Mouse (Mus musculus) liver, embryonic 14.5 days (tissue): ENCODE results near the gene Sec23a. TPM values are rescaled to one million over a fixed set of nuclear protein-coding genes. Genes with fewer than 3 reads are reported as not detected.

Source experiments
- ATAC-seq: fragments of 200-750 bp; cut with Nextera tagmentation; 2 replicates; pipeline ENCODE4 v1.8.0; 2017; ENCODE audit warnings: moderate number of reproducible peaks, mild to moderate bottlenecking, moderate library complexity; ENCODE audit not compliant: insufficient read depth
- DNase-seq, 3 experiments: peaks; one replicate each; pipeline ENCODE4 v3.0.0-alpha.2; 2012 to 2013; ENCODE audit warnings: low read depth in 3 of 3, low spot score in 3 of 3
- H3K27ac ChIP-seq: fragments of 300-500 bp; sonication (generic); 2 replicates; pipeline ENCODE4 v1.5.1; 2014; ENCODE audit warnings: moderate library complexity, mild to moderate bottlenecking, control low read depth, inconsistent platforms
- H3K27me3 ChIP-seq: fragments of 300-500 bp; sonication (generic); 2 replicates; pipeline ENCODE4 v1.6.1; 2014; ENCODE audit warnings: mild to moderate bottlenecking, low read length, moderate library complexity; ENCODE audit not compliant: control insufficient read depth, insufficient read depth
- H3K36me3 ChIP-seq: fragments of 300-500 bp; sonication (generic); replicated peaks from 2 replicates; pipeline ENCODE4 v1.6.1; 2014; ENCODE audit warnings: low read depth; ENCODE audit not compliant: control insufficient read depth, insufficient read depth
- H3K4me1 ChIP-seq, 2 experiments: fragments of 200-500 bp in 1 of 2; fragments of 300-500 bp in 1 of 2; sonication (generic) in 1 of 2; replicated peaks; 2 replicates each; pipeline ENCODE4 v1.6.1; 2012 to 2014; ENCODE audit warnings: antibody characterized with exemption in 1 of 2, inconsistent platforms in 1 of 2, low read length in 1 of 2; ENCODE audit not compliant: control insufficient read depth in 2 of 2, insufficient read depth in 2 of 2
- H3K4me2 ChIP-seq: fragments of 300-500 bp; sonication (generic); 2 replicates; pipeline ENCODE4 v1.6.1; 2014; ENCODE audit warnings: low read depth, mild to moderate bottlenecking, control low read depth, moderate library complexity
- H3K4me3 ChIP-seq, 2 experiments: fragments of 200-500 bp in 1 of 2; fragments of 300-500 bp in 1 of 2; sonication (generic) in 1 of 2; 2 replicates each; pipeline ENCODE4 v1.5.1; 2012 to 2014; ENCODE audit warnings: low read depth in 2 of 2, low read length in 2 of 2, mild to moderate bottlenecking in 2 of 2, control low read depth in 1 of 2, inconsistent platforms in 1 of 2, moderate library complexity in 1 of 2; ENCODE audit not compliant: insufficient read depth in 1 of 2
- H3K9ac ChIP-seq: fragments of 300-500 bp; sonication (generic); replicated peaks from 2 replicates; pipeline ENCODE4 v1.6.1; 2014; ENCODE audit warnings: mild to moderate bottlenecking, control low read depth, moderate library complexity
- H3K9me3 ChIP-seq: fragments of 300-500 bp; sonication (generic); 2 replicates; pipeline ENCODE4 v1.6.1; 2016; ENCODE audit warnings: low read length, mixed read lengths; ENCODE audit not compliant: control insufficient read depth
- CTCF ChIP-seq: IDR thresholded peaks from 2 replicates; pipeline ENCODE4 v1.5.1; 2016; ENCODE audit warnings: antibody characterized with exemption, low read depth, control low read depth
- EP300 ChIP-seq: IDR thresholded peaks from 2 replicates; pipeline ENCODE4 v1.6.1; 2016; ENCODE audit warnings: antibody characterized with exemption, low read depth
- WGBS: fragments of 180-500 bp; shearing (Covaris S2); extraction: QIAGEN DNeasy Blood & Tissue Kit; methylation state at CpG from one replicate; pipeline ENCODE4 v1.1.7; 2014; ENCODE audit not compliant: insufficient replicate concordance; 5-methylcytosine and 5-hydroxymethylcytosine counted together
- polyA plus RNA-seq, 2 experiments: library from polyadenylated mRNA; depleted of rRNA in 1 of 2; stranded (reverse) in 1 of 2; unstranded in 1 of 2; fragments of >200 nt; fragmentation: Nextera tagmentation in 1 of 2; extraction: Ambion mirVana in 1 of 2; gene quantifications; 2 replicates each; pipeline versions ENCODE4 v1.2.1 to v1.2.3; 2012 to 2014

Sec23a gene
- polyA plus RNA-seq, 2 experiments, result 10.6 to 25.1 TPM

DNA sequence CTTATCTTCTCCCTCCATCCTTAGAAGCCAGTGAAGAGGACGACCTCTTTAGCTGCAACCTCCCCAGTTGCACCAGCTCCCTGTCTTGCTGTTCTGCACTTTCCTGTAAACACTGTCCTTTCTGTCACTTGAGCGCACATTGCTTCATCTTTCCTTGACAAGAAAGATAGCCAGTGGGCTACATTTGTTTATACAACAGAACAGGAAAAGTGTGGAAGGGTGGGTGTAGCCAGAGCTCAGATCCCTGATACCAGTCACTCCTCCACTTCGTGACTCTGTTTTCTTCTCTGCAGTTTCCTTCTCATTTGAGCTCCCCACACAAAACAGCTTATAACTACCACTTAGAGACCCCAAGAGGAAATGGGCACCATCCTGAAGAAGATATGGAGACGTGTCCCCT, 77.2 kb downstream of the Sec23a start:
- WGBS, result 14% methylated on average over 4 of the region's 4 CpGs
- no peak for DNase-seq

DNA sequence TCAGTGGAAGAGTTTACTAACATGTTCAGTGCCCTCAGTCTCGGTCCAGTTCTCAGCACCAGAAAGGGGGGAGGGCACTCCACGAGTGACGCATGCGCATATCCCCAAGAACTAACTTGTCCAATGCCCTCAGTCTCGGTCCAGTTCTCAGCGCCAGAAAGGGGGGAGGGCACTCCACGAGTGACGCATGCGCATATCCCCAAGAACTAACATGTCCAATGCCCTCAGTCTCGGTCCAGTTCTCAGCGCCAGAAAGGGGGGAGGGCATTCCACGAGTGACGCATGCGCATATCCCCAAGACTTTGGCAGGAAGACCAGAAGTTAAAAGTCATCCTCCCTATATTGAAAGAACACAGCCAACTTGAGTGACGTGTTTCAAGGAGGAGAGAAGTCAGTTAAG, 86.8 kb downstream of the Sec23a start:
- H3K27me3 ChIP-seq, result no peaks in the 10 kb centered on the region
- no peaks in the 10 kb centered on the region for H3K4me1 ChIP-seq
- DNase-seq (no peak), ATAC-seq (no peak)
- no peak overlapping the region for H3K4me3 ChIP-seq
- H3K9me3 ChIP-seq, result no peaks in the 10 kb centered on the region
- no peak overlapping the region for H3K4me2 ChIP-seq
- no peaks in the 10 kb centered on the region for H3K36me3 ChIP-seq
- no peak overlapping the region for H3K9ac ChIP-seq
- WGBS, result 72% methylated on average over 15 of the region's 15 CpGs
- no peak overlapping the region for H3K27ac ChIP-seq
- TF ChIP-seq CTCF (no peak), EP300 (no peak)

More for the DNA sequence above, 77.2 kb downstream of the Sec23a start:
- no peak overlapping the region for H3K27ac ChIP-seq
- no peak overlapping the region for H3K9ac ChIP-seq
- no peak overlapping the region for H3K4me2 ChIP-seq
- no peak for ATAC-seq
- H3K4me1 ChIP-seq, result no peaks in the 10 kb centered on the region
- no peaks in the 10 kb centered on the region for H3K9me3 ChIP-seq
- no peak for TF ChIP-seq EP300
- no peak for TF ChIP-seq CTCF
- H3K4me3 ChIP-seq, result no peak overlapping the region
- no peaks in the 10 kb centered on the region for H3K36me3 ChIP-seq
- H3K27me3 ChIP-seq, result no peaks in the 10 kb centered on the region

DNA sequence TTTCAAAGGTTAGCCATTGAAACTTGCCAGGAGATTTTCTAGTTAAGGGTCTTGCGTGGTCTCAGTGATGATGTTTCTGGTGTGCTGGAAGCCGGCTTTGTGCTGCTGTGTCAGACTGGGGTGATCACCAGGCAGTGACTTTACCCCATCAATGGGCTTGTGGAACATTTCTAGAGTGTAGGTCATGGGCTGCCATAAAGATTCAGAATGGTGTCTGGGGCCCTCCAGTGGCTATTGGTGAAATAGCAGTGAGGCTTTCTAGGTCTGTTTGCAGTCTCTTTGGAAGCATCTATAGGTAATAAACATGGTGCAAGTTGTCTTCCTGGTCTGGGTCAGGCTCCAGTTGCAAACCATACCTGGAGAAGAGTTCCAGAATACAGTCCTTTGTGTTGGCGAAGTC, 87.8 kb downstream of the Sec23a start:
- ATAC-seq, result no peak
- Histone ChIP-seq H3K9ac (no peak overlapping the region), H3K36me3 (no peaks in the 10 kb centered on the region), H3K4me1 (no peaks in the 10 kb centered on the region), H3K27ac (no peak overlapping the region), H3K4me2 (no peak overlapping the region), H3K4me3 (no peak overlapping the region), H3K9me3 (no peaks in the 10 kb centered on the region), H3K27me3 (no peaks in the 10 kb centered on the region)
- DNase-seq, result no peak
- 52% methylated on average over 3 of the region's 3 CpGs for WGBS
- TF ChIP-seq CTCF, result peak; percentile 47
- TF ChIP-seq EP300, result no peak

DNA sequence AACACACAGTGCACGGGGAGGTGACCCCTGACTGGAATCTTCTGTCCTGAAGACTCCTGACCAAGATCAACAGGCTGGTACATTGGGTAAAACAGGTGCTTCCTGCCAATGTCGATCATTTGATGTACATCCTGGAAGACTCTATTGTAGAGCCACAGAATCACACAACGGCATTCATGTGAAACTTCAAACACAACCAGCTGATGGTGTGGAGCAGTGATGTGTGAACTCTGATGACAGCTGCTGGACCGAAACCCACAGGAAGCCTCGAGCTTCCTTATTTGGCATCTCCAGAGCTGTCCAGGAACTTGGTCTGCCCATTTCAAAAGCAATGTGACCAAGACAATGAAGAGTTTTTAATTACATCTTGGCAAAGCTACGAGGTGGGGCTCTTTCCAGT, 91.0 kb downstream of the Sec23a start:
- Histone ChIP-seq H3K36me3 (no peaks in the 10 kb centered on the region), H3K27me3 (no peaks in the 10 kb centered on the region), H3K4me3 (no peak overlapping the region), H3K9me3 (no peaks in the 10 kb centered on the region), H3K4me2 (no peak overlapping the region), H3K9ac (no peak overlapping the region), H3K4me1 (no peaks in the 10 kb centered on the region), H3K27ac (no peak overlapping the region)
- ATAC-seq (no peak), DNase-seq (no peak)
- no peak for TF ChIP-seq CTCF
- 23% methylated on average over 6 of the region's 6 CpGs for WGBS

DNA sequence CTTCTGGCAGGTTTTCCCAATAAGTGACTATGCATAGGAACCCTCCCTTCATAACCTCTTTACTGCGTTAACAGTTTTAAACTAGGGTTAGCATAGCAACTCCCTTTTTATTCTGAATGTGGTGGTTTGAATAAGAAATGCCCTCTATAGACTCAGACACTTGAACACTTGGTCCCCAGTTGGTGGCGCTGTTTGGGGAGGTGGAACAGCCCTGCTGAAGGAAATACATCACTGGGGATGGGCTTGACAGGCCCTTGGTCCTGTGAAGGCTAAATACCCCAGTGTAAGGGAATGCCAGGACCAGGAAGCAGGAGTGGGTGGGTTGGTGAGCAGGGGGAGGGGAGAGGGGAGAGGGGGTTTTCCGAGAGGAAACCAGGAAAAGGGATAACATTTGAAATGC, 92.3 kb downstream of the Sec23a start:
- no peak overlapping the region for H3K4me2 ChIP-seq
- no peaks in the 10 kb centered on the region for H3K4me1 ChIP-seq
- no peaks in the 10 kb centered on the region for H3K36me3 ChIP-seq
- no peaks in the 10 kb centered on the region for H3K27me3 ChIP-seq
- H3K9ac ChIP-seq, result no peak overlapping the region
- H3K27ac ChIP-seq, result no peak overlapping the region
- ATAC-seq (no peak), DNase-seq (no peak)
- no peak overlapping the region for H3K4me3 ChIP-seq
- H3K9me3 ChIP-seq, result no peaks in the 10 kb centered on the region
- no peak for TF ChIP-seq CTCF
- no peak for TF ChIP-seq EP300
- 52% methylated on average over 3 of the region's 3 CpGs for WGBS

DNA sequence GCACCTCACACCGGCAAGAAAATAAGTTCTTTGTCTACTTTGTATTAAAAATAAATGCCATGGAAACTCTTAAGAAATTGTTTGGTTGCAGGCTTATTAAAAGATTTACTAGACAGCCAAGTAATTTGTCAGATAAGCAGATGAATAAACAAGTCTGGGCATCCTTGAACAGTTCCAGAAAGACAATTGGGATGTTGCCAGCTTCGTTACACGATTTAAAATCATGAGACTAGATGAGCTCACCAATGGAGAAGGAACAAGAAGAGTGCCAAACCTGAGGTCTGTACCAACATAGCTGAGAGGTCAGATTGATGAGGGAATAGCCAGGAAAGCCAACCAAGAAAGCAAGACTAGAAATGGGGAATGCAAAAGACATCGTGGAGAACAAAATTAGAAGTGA, 102.0 kb downstream of the Sec23a start:
- no peak for ATAC-seq
- Histone ChIP-seq H3K27ac (no peak overlapping the region), H3K4me1 (no peaks in the 10 kb centered on the region), H3K9ac (no peak overlapping the region), H3K4me3 (no peak overlapping the region), H3K36me3 (no peaks in the 10 kb centered on the region), H3K4me2 (no peak overlapping the region), H3K9me3 (no peaks in the 10 kb centered on the region), H3K27me3 (no peaks in the 10 kb centered on the region)
- 63% methylated on average over 4 of the region's 4 CpGs for WGBS
- DNase-seq, result no peak
- no peak for TF ChIP-seq EP300
- TF ChIP-seq CTCF, result no peak

Other genes starting within 250 kb of the Sec23a start
- gene Gemin2, start 1.4 kb upstream of the Sec23a start, polyA plus RNA-seq (2012; rRNA removed), result 7.6 and 10.2 TPM in 2 replicates
- 14.3 and 14.5 TPM in 2 replicates for gene Gemin2, start 1.4 kb upstream of the Sec23a start, polyA plus RNA-seq (2014; fragmentation: Nextera tagmentation; extraction: Ambion mirVana)
- gene Trappc6b, start 49.5 kb upstream of the Sec23a start, polyA plus RNA-seq (2012; rRNA removed), result 26.8 and 36.4 TPM in 2 replicates
- 32.3 and 34.3 TPM in 2 replicates for gene Trappc6b, start 49.5 kb upstream of the Sec23a start, polyA plus RNA-seq (2014; fragmentation: Nextera tagmentation; extraction: Ambion mirVana)
- gene Pnn, start 54.9 kb upstream of the Sec23a start, polyA plus RNA-seq (2012; rRNA removed), result 19.2 and 43.8 TPM in 2 replicates
- gene Pnn, start 54.9 kb upstream of the Sec23a start, polyA plus RNA-seq (2014; fragmentation: Nextera tagmentation; extraction: Ambion mirVana), result 27.3 and 29.9 TPM in 2 replicates
- gene Mia2, start 83.8 kb upstream of the Sec23a start, polyA plus RNA-seq (2012; rRNA removed), result 26.9 and 31.7 TPM in 2 replicates
- gene Mia2, start 83.8 kb upstream of the Sec23a start, polyA plus RNA-seq (2014; fragmentation: Nextera tagmentation; extraction: Ambion mirVana), result 42.6 and 43.4 TPM in 2 replicates
- 3.8 and 7.7 TPM in 2 replicates for gene Fbxo33, start 207.7 kb upstream of the Sec23a start, polyA plus RNA-seq (2012; rRNA removed)
- 10.9 and 11.1 TPM in 2 replicates for gene Fbxo33, start 207.7 kb upstream of the Sec23a start, polyA plus RNA-seq (2014; fragmentation: Nextera tagmentation; extraction: Ambion mirVana)